Mouse (Mus musculus): ENCODE results near the gene Ell. TPM values are rescaled to one million over a fixed set of nuclear protein-coding genes. Genes with fewer than 3 reads are reported as not detected.

Gene Ell
- polyA plus RNA-seq, 1 experiment from 2014 or later, result 13.5 TPM

DNA sequence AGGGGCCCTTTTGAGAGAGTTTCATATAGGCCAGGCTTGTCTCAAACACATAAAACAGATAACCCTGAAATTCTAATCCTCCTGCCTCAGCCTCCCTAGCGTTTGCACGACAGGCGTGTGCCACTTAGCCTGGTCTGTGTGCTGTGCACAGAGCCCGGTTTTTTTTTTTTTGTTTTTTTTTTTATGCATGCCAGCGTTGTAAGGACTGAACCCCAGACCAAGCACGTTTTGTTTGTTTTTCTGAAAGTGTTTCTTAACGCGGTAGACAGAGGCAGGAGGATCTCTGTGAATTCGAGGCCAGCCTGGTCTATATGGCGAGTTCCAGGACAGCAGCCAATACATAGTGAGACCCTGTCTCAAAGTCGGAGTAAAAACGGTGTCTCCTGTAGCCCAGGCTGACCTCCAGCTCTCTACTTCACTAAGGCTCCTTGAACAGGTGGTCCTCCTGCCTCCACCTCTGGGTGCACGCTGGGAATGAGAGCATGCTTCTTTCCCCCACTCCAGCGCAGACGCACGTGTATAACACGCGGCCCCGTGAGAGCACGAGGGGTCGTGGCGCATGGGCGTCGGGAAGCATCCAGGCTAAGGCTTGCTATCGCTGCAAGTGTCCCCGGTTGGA is 69.6 kb downstream of the Ell start, which contains the start of gene Ssbp4:
Gene Ssbp4 (minus strand): TSS at position 124 of the 619 bp plus-strand sequence.
- H3K9ac ChIP-seq, result peak within 1 kb of the TSS; percentile 97
- 0 out of 2 replicates have a peak, but pooled peaks have one; percentile 1 for ATAC-seq (ENCODE audit: insufficient number of reproducible peaks, low FRiP score)
- H3K36me3 ChIP-seq, result no peaks in the 10 kb centered on the region
- peak within 1 kb of the TSS; percentile 93 for H3K4me3 ChIP-seq
- H3K4me1 ChIP-seq (replicated peaks), result peaks cover 56% of the 10 kb centered on the region
- H3K27me3 ChIP-seq (replicated peaks), result no peaks in the 10 kb centered on the region
- H3K4me2 ChIP-seq, result peak within 1 kb of the TSS; percentile 99
- 5% methylated on average over 26 of the region's 26 CpGs for WGBS
- peak within 1 kb of the TSS; percentile 98 for H3K27ac ChIP-seq (ENCODE audit: poor library complexity, severe bottlenecking)
- H3K9me3 ChIP-seq (replicated peaks), result no peaks in the 10 kb centered on the region

DNA sequence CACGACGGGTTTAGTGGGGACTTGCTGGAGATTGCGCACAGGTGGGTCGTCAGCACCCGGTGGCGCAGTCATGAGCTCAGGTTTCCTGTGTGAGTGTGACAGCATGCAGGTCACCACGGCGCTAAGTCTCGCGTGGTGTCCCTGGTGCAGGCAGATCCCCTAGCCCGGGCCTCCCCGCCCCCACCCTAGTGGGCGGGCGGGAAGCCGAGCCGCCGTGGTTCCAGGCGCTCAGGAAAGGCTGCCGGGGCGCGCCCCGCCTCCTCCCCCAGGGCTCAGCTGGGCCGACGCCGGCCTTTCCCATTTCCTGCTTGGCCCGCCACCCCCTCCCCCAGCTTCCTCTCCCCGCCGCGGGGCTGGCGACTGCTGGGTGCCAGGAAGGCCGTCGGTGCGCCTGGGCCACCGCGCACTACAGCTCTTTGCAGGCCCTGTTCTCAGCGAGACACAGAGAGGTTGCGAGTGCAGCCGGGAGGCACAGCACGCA is 70.2 kb downstream of the Ell start:
- peak overlapping the region; percentile 98 for H3K27ac ChIP-seq (ENCODE audit: poor library complexity, severe bottlenecking)
- peak; percentile 74 for ATAC-seq (ENCODE audit: insufficient number of reproducible peaks, low FRiP score)
- H3K4me2 ChIP-seq, result peak overlapping the region; percentile 99
- H3K27me3 ChIP-seq (replicated peaks), result no peaks in the 10 kb centered on the region
- peaks cover 56% of the 10 kb centered on the region for H3K4me1 ChIP-seq (replicated peaks)
- peak overlapping the region; percentile 93 for H3K4me3 ChIP-seq
- H3K36me3 ChIP-seq, result no peaks in the 10 kb centered on the region
- H3K9ac ChIP-seq, result peak overlapping the region; percentile 73
- H3K9me3 ChIP-seq (replicated peaks), result no peaks in the 10 kb centered on the region
- WGBS, result 1% methylated on average over 38 of the region's 39 CpGs

DNA sequence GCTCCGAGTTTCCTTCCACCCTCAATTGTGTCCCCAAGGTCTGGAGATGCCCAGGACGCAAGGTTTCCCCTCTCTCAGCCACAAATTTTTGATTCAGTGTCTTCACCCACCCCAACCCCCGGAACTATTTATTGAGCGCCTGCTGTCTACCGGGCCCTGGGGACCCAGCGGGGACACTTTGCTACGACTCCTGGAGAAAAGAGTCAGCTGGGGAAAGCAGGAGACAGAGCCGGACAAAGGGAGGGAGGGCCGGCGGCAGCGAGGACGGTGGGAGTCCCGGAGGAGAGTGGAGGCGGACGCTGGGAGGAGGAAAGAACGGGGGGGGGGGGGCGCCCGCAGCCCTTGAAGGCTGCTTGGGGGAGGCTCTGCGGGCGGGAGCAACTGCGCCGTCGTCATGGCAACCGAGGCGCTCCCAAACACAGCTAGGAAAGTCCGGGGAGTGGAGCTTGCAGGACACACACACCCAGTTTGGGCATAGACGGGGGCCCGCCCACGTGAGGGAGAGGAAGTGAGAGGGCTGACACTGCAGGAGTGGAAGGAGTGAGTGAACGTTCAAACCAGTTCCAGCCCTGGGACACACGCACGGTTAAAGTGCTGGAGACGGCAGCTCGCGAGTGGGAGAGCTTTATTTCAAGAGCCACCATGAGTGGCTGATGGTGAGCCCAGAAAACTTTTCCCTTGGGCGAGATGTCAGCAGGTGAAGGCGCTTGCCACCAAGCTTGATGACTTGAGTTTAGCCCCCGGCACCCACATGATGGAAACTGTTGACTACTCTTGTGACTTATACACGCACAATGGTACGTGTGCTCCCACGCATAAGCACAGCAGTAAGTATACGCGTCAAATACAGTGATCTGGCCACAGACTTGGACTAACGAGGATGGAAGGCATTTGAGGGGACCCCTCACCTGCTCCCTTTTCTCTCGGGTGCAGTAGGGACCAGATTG is 70.9 kb downstream of the Ell start:
- Histone ChIP-seq H3K36me3 (no peaks in the 10 kb centered on the region), H3K9me3 (replicated peaks) (no peaks in the 10 kb centered on the region), H3K4me3 (peak overlapping the region; percentile 93), H3K27ac (ENCODE audit: poor library complexity, severe bottlenecking) (peak overlapping the region; percentile 98), H3K4me1 (replicated peaks) (peaks cover 53% of the 10 kb centered on the region), H3K9ac (peak overlapping the region; percentile 73), H3K4me2 (peak overlapping the region; percentile 99), H3K27me3 (replicated peaks) (no peaks in the 10 kb centered on the region)
- under 1% methylated on average over 38 of the region's 45 CpGs for WGBS
- ATAC-seq (ENCODE audit: insufficient number of reproducible peaks, low FRiP score), result peak; percentile 67

DNA sequence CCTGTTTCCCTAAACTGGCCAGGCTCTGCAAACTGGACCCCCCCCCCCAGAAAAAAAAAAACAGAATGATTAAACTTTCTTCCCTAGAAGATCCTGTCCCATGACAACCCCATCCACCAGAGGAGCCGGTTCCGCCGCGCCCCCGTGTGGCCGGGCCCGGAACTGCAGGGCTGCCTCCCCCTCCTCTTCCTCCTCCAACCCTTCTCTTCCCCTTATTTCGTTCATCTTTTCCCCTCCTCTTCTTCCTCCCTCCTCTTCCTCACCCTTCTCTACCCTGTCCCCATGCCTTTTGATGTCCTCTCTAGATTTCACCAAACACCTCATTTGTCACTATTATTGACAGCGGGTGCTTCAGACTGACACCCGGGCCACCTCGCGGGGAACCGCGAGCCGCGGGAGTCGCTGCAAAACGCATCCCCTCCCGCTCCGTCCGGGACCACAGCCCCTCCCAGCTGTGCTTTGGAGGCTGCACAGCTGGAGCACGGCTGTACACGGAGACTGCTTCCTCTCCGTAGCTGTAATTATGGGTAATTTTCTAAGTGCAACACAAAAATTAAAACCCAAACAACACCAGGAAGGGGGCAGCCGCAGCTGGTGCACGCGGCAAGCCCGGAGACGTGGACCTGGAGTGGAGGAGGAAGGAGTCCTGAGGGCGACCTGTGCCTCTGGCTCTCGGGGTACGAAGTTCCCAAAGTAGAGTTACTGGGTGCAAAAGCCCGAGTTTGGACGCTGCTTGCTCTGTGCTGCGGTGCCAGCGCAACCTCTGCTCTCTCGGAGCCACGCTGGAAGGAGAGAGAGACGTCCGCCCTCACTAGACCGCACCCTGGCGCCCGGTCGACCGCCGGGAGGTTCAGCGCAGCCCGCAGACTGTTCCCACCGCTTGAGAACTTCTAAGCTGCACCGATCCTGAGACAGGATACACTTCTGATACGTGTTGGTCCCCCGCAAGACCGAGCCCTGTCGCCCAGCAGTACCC is 71.8 kb downstream of the Ell start:
- 0 out of 2 replicates have a peak, but pooled peaks have one; percentile 14 for ATAC-seq (ENCODE audit: insufficient number of reproducible peaks, low FRiP score)
- no peaks in the 10 kb centered on the region for H3K36me3 ChIP-seq
- H3K9me3 ChIP-seq (replicated peaks), result no peaks in the 10 kb centered on the region
- WGBS, result under 1% methylated on average over 54 of the region's 54 CpGs
- H3K27ac ChIP-seq (ENCODE audit: poor library complexity, severe bottlenecking), result peak overlapping the region; percentile 98
- peak overlapping the region; percentile 99 for H3K4me2 ChIP-seq
- peaks cover 47% of the 10 kb centered on the region for H3K4me1 ChIP-seq (replicated peaks)
- peak overlapping the region; percentile 77 for H3K9ac ChIP-seq
- H3K4me3 ChIP-seq, result peak overlapping the region; percentile 93
- no peaks in the 10 kb centered on the region for H3K27me3 ChIP-seq (replicated peaks)

DNA sequence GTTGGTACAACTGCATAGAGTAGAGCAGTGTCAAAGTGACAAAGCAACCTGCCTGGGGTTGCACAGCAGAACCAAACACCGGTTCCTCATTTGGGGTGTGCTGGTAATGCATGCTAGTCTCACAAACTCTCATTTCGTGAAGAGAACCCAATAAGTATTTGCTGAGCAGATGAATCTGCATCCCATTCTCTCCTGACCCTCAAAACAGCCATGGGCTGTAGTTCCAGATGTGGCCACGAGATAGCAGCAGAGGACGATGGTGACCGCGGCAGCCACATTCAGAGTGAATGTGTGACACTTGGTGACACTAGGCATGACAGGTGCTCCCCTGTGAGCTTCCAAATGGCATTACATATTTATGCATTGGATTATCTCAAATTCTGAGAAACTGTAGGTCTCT is 72.6 kb downstream of the Ell start:
- ATAC-seq (ENCODE audit: insufficient number of reproducible peaks, low FRiP score), result no peak
- H3K4me2 ChIP-seq, result peak overlapping the region; percentile 99
- H3K36me3 ChIP-seq, result no peaks in the 10 kb centered on the region
- no peaks in the 10 kb centered on the region for H3K9me3 ChIP-seq (replicated peaks)
- H3K27ac ChIP-seq (ENCODE audit: poor library complexity, severe bottlenecking), result peak overlapping the region; percentile 58
- H3K27me3 ChIP-seq (replicated peaks), result no peaks in the 10 kb centered on the region
- under 1% methylated on average over 6 of the region's 6 CpGs for WGBS
- peaks cover 48% of the 10 kb centered on the region for H3K4me1 ChIP-seq (replicated peaks)
- H3K9ac ChIP-seq, result peak overlapping the region; percentile 77
- peak overlapping the region; percentile 93 for H3K4me3 ChIP-seq

DNA sequence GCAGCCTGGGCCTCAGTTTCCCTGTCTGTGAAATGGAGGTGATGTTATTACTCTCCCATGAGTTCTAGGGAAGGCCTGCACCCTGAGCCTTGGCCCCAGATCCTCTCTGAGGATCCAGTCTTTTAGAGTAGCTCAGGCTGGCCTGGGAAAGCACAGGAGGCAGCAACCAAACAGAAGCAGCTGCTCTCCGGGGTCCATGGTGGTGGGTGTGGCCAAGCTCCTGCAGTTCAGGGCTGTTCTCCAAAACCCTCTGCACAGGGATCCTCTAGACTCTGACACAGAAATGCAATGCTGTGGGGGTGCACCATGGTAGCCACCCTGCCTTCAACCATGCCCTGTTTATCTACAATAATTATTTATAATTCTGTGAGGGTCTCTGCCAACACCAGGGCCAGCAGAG is 74.5 kb downstream of the Ell start:
- Histone ChIP-seq H3K36me3 (no peaks in the 10 kb centered on the region), H3K4me2 (no peak overlapping the region), H3K27ac (ENCODE audit: poor library complexity, severe bottlenecking) (no peak overlapping the region), H3K9ac (no peak overlapping the region), H3K4me3 (no peak overlapping the region), H3K27me3 (replicated peaks) (no peaks in the 10 kb centered on the region), H3K9me3 (replicated peaks) (no peaks in the 10 kb centered on the region), H3K4me1 (replicated peaks) (peaks cover 32% of the 10 kb centered on the region)
- ATAC-seq (ENCODE audit: insufficient number of reproducible peaks, low FRiP score), result no peak
- 11% methylated on average over 1 of the region's 1 CpGs for WGBS

GRCm38 (mm10) chr8:70614469-70614868 is 75.2 kb downstream of the Ell start:
- H3K36me3 ChIP-seq, result no peaks in the 10 kb centered on the region
- H3K27ac ChIP-seq (ENCODE audit: poor library complexity, severe bottlenecking), result no peak overlapping the region
- H3K4me2 ChIP-seq, result no peak overlapping the region
- 81% methylated on average over 5 of the region's 5 CpGs for WGBS
- ATAC-seq (ENCODE audit: insufficient number of reproducible peaks, low FRiP score), result no peak
- H3K9ac ChIP-seq, result no peak overlapping the region
- no peak overlapping the region for H3K4me3 ChIP-seq
- peaks cover 29% of the 10 kb centered on the region for H3K4me1 ChIP-seq (replicated peaks)
- no peaks in the 10 kb centered on the region for H3K9me3 ChIP-seq (replicated peaks)
- H3K27me3 ChIP-seq (replicated peaks), result peaks cover under 1% of the 10 kb centered on the region; the same call in 1 of the 2 replicates

DNA sequence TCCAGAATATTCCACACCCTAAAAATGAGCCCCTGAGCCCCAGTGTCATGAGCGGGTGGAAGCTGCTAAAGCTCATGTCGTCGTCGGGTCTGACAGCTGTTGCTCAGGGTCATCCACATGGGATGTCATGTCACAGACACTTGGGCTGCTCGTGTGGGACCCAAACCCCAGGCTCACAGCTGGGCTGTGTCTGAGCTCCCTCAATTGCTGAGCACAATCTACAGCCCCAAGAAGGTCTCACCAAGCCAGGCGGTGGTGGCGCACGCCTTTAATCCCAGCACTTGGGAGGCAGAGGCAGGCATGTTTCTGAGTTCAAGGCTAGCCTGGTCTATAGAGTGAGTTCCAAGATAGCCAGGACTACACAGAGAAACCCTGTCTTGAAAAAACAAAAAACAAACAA is 76.0 kb downstream of the Ell start:
- Histone ChIP-seq H3K4me2 (no peak overlapping the region), H3K9ac (no peak overlapping the region), H3K4me3 (no peak overlapping the region), H3K36me3 (no peaks in the 10 kb centered on the region), H3K27me3 (replicated peaks) (peaks cover 6% of the 10 kb centered on the region), H3K4me1 (replicated peaks) (peaks cover 23% of the 10 kb centered on the region), H3K27ac (ENCODE audit: poor library complexity, severe bottlenecking) (no peak overlapping the region), H3K9me3 (replicated peaks) (no peaks in the 10 kb centered on the region)
- no peak for ATAC-seq (ENCODE audit: insufficient number of reproducible peaks, low FRiP score)
- 83% methylated on average over 8 of the region's 8 CpGs for WGBS

- peak within 1 kb of the TSS; percentile 20; the same call in 1 of the 2 replicates for H3K9ac ChIP-seq
- no peak within 1 kb of the TSS for H3K27ac ChIP-seq (ENCODE audit: poor library complexity, severe bottlenecking)
- H3K9me3 ChIP-seq (replicated peaks), result no peaks in the 10 kb centered on the region
- peaks cover 9% of the 10 kb centered on the region for H3K27me3 ChIP-seq (replicated peaks)
- H3K4me1 ChIP-seq (replicated peaks), result peaks cover 18% of the 10 kb centered on the region
- 81% methylated on average over 3 of the region's 3 CpGs for WGBS
- no peaks in the 10 kb centered on the region for H3K36me3 ChIP-seq
- H3K4me2 ChIP-seq, result no peak within 1 kb of the TSS
- H3K4me3 ChIP-seq, result no peak within 1 kb of the TSS
- no peak for ATAC-seq (ENCODE audit: insufficient number of reproducible peaks, low FRiP score)
These were observed 76.6 kb downstream of the Ell start, which contains the start of gene Lrrc25 for GRCm38 (mm10) chr8:70615894-70616293. Gene Lrrc25 (plus strand): TSS chr8:70616155.

- 49% methylated on average over 11 of the region's 11 CpGs for WGBS
- no peaks in the 10 kb centered on the region for H3K36me3 ChIP-seq
These were observed 77.4 kb downstream of the Ell start for GRCm38 (mm10) chr8:70616645-70617044.

More at GRCm38 (mm10) chr8:70616645-70617044, 77.4 kb downstream of the Ell start:
- Histone ChIP-seq H3K9me3 (replicated peaks) (no peaks in the 10 kb centered on the region), H3K9ac (peak overlapping the region; percentile 20; the same call in 1 of the 2 replicates), H3K4me1 (replicated peaks) (peaks cover 12% of the 10 kb centered on the region), H3K27me3 (replicated peaks) (peaks cover 17% of the 10 kb centered on the region), H3K27ac (ENCODE audit: poor library complexity, severe bottlenecking) (no peak overlapping the region), H3K4me3 (no peak overlapping the region), H3K4me2 (no peak overlapping the region)
- ATAC-seq (ENCODE audit: insufficient number of reproducible peaks, low FRiP score), result no peak

All from heart, embryonic 12.5 days (tissue).